Mouse (Mus musculus): ENCODE data around the gene Hnrnph1. TPM values are rescaled to one million over a fixed set of nuclear protein-coding genes. Genes with fewer than 3 reads are reported as not detected.

Gene Hnrnph1
- 273 TPM for polyA plus RNA-seq (2017; shearing (Covaris generic))

DNA sequence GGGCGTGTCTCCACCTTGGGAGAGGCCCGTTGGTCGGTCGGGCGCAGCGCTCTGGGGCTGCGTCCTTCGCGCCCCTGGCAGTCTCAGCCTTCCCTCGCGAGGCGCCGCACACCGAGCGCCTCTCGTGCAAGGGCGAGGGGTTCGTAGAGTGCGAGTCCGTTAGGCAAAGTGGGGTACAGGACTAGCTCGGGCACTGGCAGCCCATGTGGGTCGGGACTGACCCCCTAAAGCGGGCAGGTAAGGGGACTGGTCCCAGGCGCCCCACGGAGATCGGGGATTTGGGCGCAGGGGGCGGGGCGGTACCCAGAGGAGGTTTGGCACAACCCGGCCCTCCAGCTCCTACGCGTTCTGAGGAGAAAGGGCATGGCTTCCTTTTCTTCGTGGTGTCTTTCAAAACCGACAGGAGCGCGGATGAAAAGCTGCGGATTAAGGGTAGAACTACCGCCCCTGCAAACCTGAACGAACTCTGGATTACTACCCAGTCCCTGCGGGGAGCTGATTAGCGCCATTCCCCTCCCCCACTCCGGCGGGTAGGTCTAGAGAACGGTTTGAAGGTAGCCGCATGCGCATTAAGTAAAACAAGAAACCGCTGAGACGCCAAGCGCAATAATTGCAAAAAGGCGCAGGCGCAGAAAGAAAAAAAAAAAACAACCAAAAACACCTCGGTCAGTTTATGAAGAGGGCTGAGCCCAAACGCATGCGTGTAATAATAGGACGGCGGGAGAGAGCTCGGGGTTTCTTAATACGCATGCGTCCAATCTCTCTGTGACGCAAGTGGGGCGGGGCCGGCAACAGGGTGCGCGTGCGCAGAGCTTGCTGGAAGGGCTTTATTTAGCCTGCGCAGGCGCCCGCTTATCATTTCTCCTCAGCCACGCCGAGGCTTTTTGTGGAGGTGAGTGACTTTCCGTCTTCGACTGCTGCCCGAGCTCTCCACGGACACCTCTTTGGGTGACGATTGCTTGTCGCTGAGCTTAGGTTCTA, at the start of gene Hnrnph1:
Hnrnph1 (plus strand) TSS at position 80 of the 981 bp plus-strand sequence.

DNA sequence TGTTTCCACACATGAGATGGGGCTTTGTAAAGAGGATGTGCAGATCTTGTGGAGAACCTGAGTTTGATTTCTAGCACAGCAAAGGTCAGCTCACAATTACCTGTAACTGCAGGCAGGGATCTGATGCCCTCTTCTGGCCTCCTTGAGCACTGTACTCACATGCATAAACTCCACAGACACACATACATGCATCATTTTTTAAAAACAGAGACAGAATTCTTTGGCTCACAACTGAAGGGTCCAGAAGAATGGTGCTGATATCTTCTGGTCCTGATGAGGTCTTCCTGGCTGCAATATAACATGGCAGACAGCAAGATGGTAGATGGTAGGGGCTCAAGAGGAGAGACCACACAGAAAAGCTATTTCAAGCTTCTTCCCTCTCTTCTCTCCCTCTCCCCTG, 22.6 kb upstream of the Hnrnph1 start, which contains the start of gene Cby3:
Cby3 (plus strand) TSS at position 301 of the 400 bp plus-strand sequence.

DNA sequence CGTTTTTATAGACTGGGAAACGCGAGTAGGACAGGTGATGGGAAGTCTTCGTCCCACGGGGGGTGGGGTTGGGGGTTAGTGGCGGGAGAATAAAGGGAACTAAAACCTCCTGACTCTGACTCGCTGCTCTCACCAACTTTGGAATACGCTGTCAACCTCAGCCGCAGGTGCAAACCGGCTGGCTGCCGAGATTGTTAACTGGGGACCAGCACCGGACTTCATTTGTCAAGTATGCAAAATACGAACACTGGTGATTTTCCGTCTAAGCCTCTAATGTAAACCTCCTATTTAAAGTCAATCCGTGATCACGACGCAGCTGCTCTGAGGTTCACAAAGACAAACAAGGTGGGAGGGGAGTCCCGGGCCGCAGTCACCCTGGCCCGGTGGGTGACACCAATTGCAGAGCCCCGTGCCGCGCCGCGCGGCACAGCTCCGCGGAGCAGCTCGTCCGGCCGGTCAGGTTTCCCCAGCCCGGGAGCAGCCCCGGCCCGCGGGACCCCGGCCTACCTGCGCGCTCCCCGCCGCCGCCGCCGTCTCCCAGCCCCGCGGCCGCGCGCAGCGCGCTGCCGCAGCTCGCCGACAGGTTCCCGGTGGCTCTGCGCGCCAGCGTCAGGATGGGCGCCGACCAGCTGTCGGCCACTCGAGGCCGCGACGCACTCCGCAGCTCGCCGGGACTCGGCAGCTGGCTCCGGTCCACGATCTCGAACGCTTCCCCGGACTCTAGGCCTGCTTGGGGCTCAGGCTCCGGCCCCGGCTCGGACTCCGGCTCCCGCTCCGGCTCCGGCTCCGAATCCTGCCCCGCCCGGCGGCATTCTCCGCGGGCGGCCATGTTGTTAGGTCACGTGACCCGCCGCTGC, 53.7 kb downstream of the Hnrnph1 start, which contains the start of gene Rufy1:
Rufy1 (minus strand) TSS at position 849 of the 857 bp plus-strand sequence.

Other genes with a start within 250 kb of the Hnrnph1 start
- gene Tbc1d9b, start 245.6 kb upstream of the Hnrnph1 start, polyA plus RNA-seq (2017; shearing (Covaris generic)): 55.6 TPM
- 4.8 TPM for gene Mrnip, start 202.5 kb upstream of the Hnrnph1 start, polyA plus RNA-seq (2017; shearing (Covaris generic))
- gene Sqstm1, start 166.2 kb upstream of the Hnrnph1 start, polyA plus RNA-seq (2017; shearing (Covaris generic)): 375 TPM
- gene Mgat4b, start 166.1 kb upstream of the Hnrnph1 start, polyA plus RNA-seq (2017; shearing (Covaris generic)): 2.5 TPM
- gene Ltc4s, start 138.4 kb upstream of the Hnrnph1 start, polyA plus RNA-seq (2017; shearing (Covaris generic)): 1.8 TPM
- gene Maml1, start 84.7 kb upstream of the Hnrnph1 start, polyA plus RNA-seq (2017; shearing (Covaris generic)): 2.0 TPM
- 251 TPM for gene Canx, start 51.3 kb upstream of the Hnrnph1 start, polyA plus RNA-seq (2017; shearing (Covaris generic))
- not detected for gene Cby3, start 22.5 kb upstream of the Hnrnph1 start, polyA plus RNA-seq (2017; shearing (Covaris generic))
- gene Rufy1, start 54.1 kb downstream of the Hnrnph1 start, polyA plus RNA-seq (2017; shearing (Covaris generic)): 8.8 TPM
- gene Adamts2, start 225.1 kb downstream of the Hnrnph1 start, polyA plus RNA-seq (2017; shearing (Covaris generic)): not detected